Mouse (Mus musculus): ENCODE data around the gene Sh3rf3.
"Not testable (repeated sequence)": the region's sequence is repeated elsewhere in the genome, so short reads cannot be mapped to it uniquely, and the experiment has no call there.

The Sh3rf3 gene

GRCm38 (mm10) chr10:58991611-58992010 lies 178.5 kb downstream of the Sh3rf3 start:
- peak; percentile 37 to 40 for DNase-seq

GRCm38 (mm10) chr10:58994726-58995125 lies 181.6 kb downstream of the Sh3rf3 start:
- no peak for DNase-seq

- no peak for DNase-seq
Observed at GRCm38 (mm10) chr10:58995132-58995531, 182.0 kb downstream of the Sh3rf3 start.

- no peak for DNase-seq
Observed at GRCm38 (mm10) chr10:59002361-59002760, 189.2 kb downstream of the Sh3rf3 start.

GRCm38 (mm10) chr10:59011415-59011814 lies 198.3 kb downstream of the Sh3rf3 start:
- DNase-seq = no peak

GRCm38 (mm10) chr10:59013618-59014017 lies 200.5 kb downstream of the Sh3rf3 start:
- no peak for DNase-seq

- DNase-seq = peak in 1 of 2 experiments; percentile 21
Observed at GRCm38 (mm10) chr10:59019302-59019973, 206.3 kb downstream of the Sh3rf3 start.

GRCm38 (mm10) chr10:59050434-59050833 lies 237.3 kb downstream of the Sh3rf3 start:
- DNase-seq = no peak

GRCm38 (mm10) chr10:59056294-59056693 lies 243.1 kb downstream of the Sh3rf3 start:
- DNase-seq = no peak

- peak in 1 of 2 experiments; percentile 24 for DNase-seq
Observed at GRCm38 (mm10) chr10:59066804-59067203, 253.6 kb downstream of the Sh3rf3 start.

- peak in 1 of 2 experiments; percentile 15 for DNase-seq
Observed at GRCm38 (mm10) chr10:59072827-59073226, 259.7 kb downstream of the Sh3rf3 start.

GRCm38 (mm10) chr10:59076681-59077080 lies 263.5 kb downstream of the Sh3rf3 start:
- DNase-seq = no peak

- DNase-seq = peak; percentile 43 to 62
Observed at GRCm38 (mm10) chr10:59077909-59078308, 264.8 kb downstream of the Sh3rf3 start.

GRCm38 (mm10) chr10:59085604-59086003 lies 272.4 kb downstream of the Sh3rf3 start:
- no peak for DNase-seq

GRCm38 (mm10) chr10:59086578-59086977 lies 273.4 kb downstream of the Sh3rf3 start:
- DNase-seq = no peak

- DNase-seq = peak; percentile 78 to 79
Observed at GRCm38 (mm10) chr10:59089861-59090621, 276.9 kb downstream of the Sh3rf3 start.

- DNase-seq = no peak
Observed at GRCm38 (mm10) chr10:59090622-59090971, 277.4 kb downstream of the Sh3rf3 start.

GRCm38 (mm10) chr10:59091556-59091955 lies 278.4 kb downstream of the Sh3rf3 start:
- DNase-seq = peak in 1 of 2 experiments; percentile 30

GRCm38 (mm10) chr10:59091988-59092387 lies 278.8 kb downstream of the Sh3rf3 start:
- peak; percentile 72 to 73 for DNase-seq

- DNase-seq = not testable (repeated sequence)
Observed at GRCm38 (mm10) chr10:59103076-59103475, 289.9 kb downstream of the Sh3rf3 start.

- DNase-seq = no peak
Observed at GRCm38 (mm10) chr10:59104683-59105082, 291.5 kb downstream of the Sh3rf3 start.

GRCm38 (mm10) chr10:59105885-59106284 lies 292.7 kb downstream of the Sh3rf3 start:
- DNase-seq = no peak

GRCm38 (mm10) chr10:59106644-59107043 lies 293.5 kb downstream of the Sh3rf3 start:
- no peak for DNase-seq

- peak; percentile 83 to 91 for DNase-seq
Observed at GRCm38 (mm10) chr10:59109015-59109414, 295.9 kb downstream of the Sh3rf3 start.

Measured in cerebellum, postnatal 14 days (tissue).